Mouse (Mus musculus): ENCODE results near the gene Col28a1. TPM values are rescaled to one million over a fixed set of nuclear protein-coding genes. Genes with fewer than 3 reads are reported as not detected.

Gene Col28a1
- polyA plus RNA-seq, 1 experiment, result 0.52 TPM

GRCm38 (mm10) chr6:8152551-8153361 is 39.7 kb downstream of the Col28a1 start:
- no peak overlapping the region for H3K4me3 ChIP-seq (replicated peaks; ENCODE audit: insufficient read depth, low read depth, low read length)
- H3K27ac ChIP-seq (ENCODE audit: insufficient read depth, low read length), result no peak overlapping the region
- no peaks in the 10 kb centered on the region for H3K4me1 ChIP-seq (ENCODE audit: control insufficient read depth, insufficient read depth, low read length)
- TF ChIP-seq CTCF (IDR thresholded peaks at IDR 0.05; ENCODE audit: borderline replicate concordance, insufficient read depth, low read depth, low read length), result no peak
- TF ChIP-seq POLR2A (IDR thresholded peaks at IDR 0.05; ENCODE audit: borderline replicate concordance, insufficient read depth, low read length), result no peak
- DNase-seq, result no peak
- H3K27me3 ChIP-seq (ENCODE audit: control insufficient read depth, insufficient read depth, low read length), result no peaks in the 10 kb centered on the region
- 60% methylated on average over 10 of the region's 10 CpGs for WGBS

GRCm38 (mm10) chr6:8148916-8149315 is 43.5 kb downstream of the Col28a1 start:
- 77% methylated on average over 2 of the region's 2 CpGs for WGBS
- H3K27me3 ChIP-seq (ENCODE audit: control insufficient read depth, insufficient read depth, low read length), result no peaks in the 10 kb centered on the region
- no peak overlapping the region for H3K27ac ChIP-seq (ENCODE audit: insufficient read depth, low read length)
- H3K4me3 ChIP-seq (replicated peaks; ENCODE audit: insufficient read depth, low read depth, low read length), result no peak overlapping the region
- TF ChIP-seq POLR2A (IDR thresholded peaks at IDR 0.05; ENCODE audit: borderline replicate concordance, insufficient read depth, low read length), result no peak
- no peak for TF ChIP-seq CTCF (IDR thresholded peaks at IDR 0.05; ENCODE audit: borderline replicate concordance, insufficient read depth, low read depth, low read length)
- no peak for DNase-seq
- H3K4me1 ChIP-seq (ENCODE audit: control insufficient read depth, insufficient read depth, low read length), result no peaks in the 10 kb centered on the region

GRCm38 (mm10) chr6:8141881-8142280 is 50.5 kb downstream of the Col28a1 start:
- Histone ChIP-seq H3K4me1 (ENCODE audit: control insufficient read depth, insufficient read depth, low read length) (no peaks in the 10 kb centered on the region), H3K27me3 (ENCODE audit: control insufficient read depth, insufficient read depth, low read length) (no peaks in the 10 kb centered on the region), H3K4me3 (replicated peaks; ENCODE audit: insufficient read depth, low read depth, low read length) (no peak overlapping the region), H3K27ac (ENCODE audit: insufficient read depth, low read length) (no peak overlapping the region)
- 65% methylated on average over 1 of the region's 1 CpGs for WGBS
- no peak for DNase-seq
- TF ChIP-seq CTCF (IDR thresholded peaks at IDR 0.05; ENCODE audit: borderline replicate concordance, insufficient read depth, low read depth, low read length) (no peak), POLR2A (IDR thresholded peaks at IDR 0.05; ENCODE audit: borderline replicate concordance, insufficient read depth, low read length) (no peak)

DNA sequence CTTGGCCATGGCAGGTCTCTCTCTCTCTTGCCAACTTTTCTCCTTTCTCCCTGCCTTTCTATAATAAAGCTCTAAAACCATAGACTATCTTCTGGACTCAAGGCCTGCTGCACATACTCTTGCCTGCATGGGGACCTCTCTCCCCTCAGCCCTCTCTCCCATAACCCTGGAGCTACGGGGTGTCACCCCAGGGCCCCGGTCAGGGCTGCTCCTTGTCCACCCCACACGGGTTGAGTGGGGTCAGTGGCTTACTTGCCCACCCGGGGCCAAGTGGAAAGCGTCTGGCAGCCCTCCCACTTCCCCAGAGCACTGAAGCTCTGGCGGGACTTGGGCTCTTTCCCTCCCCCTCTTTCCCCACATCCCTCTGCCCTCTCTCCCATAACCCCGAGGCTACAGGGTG is 62.3 kb downstream of the Col28a1 start:
- TF ChIP-seq CTCF (IDR thresholded peaks at IDR 0.05; ENCODE audit: borderline replicate concordance, insufficient read depth, low read depth, low read length) (no peak), POLR2A (IDR thresholded peaks at IDR 0.05; ENCODE audit: borderline replicate concordance, insufficient read depth, low read length) (no peak)
- Histone ChIP-seq H3K27me3 (ENCODE audit: control insufficient read depth, insufficient read depth, low read length) (no peaks in the 10 kb centered on the region), H3K4me1 (ENCODE audit: control insufficient read depth, insufficient read depth, low read length) (no peaks in the 10 kb centered on the region), H3K27ac (ENCODE audit: insufficient read depth, low read length) (no peak overlapping the region), H3K4me3 (replicated peaks; ENCODE audit: insufficient read depth, low read depth, low read length) (no peak overlapping the region)
- DNase-seq, result no peak
- 50% methylated on average over 7 of the region's 7 CpGs for WGBS

DNA sequence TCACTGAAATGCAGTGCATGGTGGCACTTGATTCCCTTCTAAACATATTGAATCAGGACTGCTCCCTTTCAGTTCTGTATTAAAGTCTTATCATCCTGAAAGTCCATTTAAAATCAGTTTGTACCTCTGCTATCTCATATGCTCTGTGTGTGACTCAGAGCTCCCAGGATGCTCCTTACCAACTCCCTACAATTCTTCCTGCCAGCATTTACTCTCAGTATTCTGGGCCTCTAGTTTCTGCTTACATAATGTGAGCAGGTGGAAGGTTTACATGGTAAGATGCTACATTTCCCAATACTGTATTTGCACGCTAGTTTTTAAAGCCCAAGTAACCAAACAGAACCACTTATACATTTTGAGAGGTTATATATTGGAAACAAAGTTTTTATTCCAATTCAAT is 64.3 kb downstream of the Col28a1 start:
- DNase-seq, result no peak
- Histone ChIP-seq H3K4me1 (ENCODE audit: control insufficient read depth, insufficient read depth, low read length) (no peaks in the 10 kb centered on the region), H3K27ac (ENCODE audit: insufficient read depth, low read length) (no peak overlapping the region), H3K4me3 (replicated peaks; ENCODE audit: insufficient read depth, low read depth, low read length) (no peak overlapping the region), H3K27me3 (ENCODE audit: control insufficient read depth, insufficient read depth, low read length) (no peaks in the 10 kb centered on the region)
- TF ChIP-seq POLR2A (IDR thresholded peaks at IDR 0.05; ENCODE audit: borderline replicate concordance, insufficient read depth, low read length), result no peak
- WGBS, result 95% methylated on average over 1 of the region's 1 CpGs

DNA sequence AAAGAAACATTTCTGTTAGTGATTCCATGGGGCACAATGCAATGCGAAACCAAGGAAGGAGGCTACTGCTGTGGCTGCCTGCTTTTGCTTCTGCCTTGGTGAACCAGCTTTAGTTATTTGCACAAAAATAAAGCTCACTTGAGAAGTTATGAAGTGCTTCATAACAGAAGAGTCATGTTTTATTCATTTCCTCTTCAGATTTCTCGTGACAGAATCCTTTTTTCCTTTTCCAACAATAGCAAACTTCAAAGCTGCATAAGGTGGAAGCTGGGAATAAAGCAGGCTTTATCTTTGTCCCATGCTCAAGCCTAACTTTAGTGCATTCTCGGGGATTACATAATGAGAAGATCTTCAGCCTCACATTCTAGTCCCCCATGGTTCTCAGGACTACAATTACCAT is 65.9 kb downstream of the Col28a1 start:
- TF ChIP-seq CTCF (IDR thresholded peaks at IDR 0.05; ENCODE audit: borderline replicate concordance, insufficient read depth, low read depth, low read length) (no peak), POLR2A (IDR thresholded peaks at IDR 0.05; ENCODE audit: borderline replicate concordance, insufficient read depth, low read length) (no peak)
- 51% methylated on average over 3 of the region's 3 CpGs for WGBS
- H3K4me3 ChIP-seq (replicated peaks; ENCODE audit: insufficient read depth, low read depth, low read length), result no peak overlapping the region
- no peak overlapping the region for H3K27ac ChIP-seq (ENCODE audit: insufficient read depth, low read length)
- H3K4me1 ChIP-seq (ENCODE audit: control insufficient read depth, insufficient read depth, low read length), result no peaks in the 10 kb centered on the region
- H3K27me3 ChIP-seq (ENCODE audit: control insufficient read depth, insufficient read depth, low read length), result no peaks in the 10 kb centered on the region
- no peak for DNase-seq

GRCm38 (mm10) chr6:8119116-8119515 is 73.3 kb downstream of the Col28a1 start:
- 80% methylated on average over 2 of the region's 2 CpGs for WGBS
- DNase-seq, result no peak
- Histone ChIP-seq H3K4me3 (replicated peaks; ENCODE audit: insufficient read depth, low read depth, low read length) (no peak overlapping the region), H3K27ac (ENCODE audit: insufficient read depth, low read length) (no peak overlapping the region), H3K27me3 (ENCODE audit: control insufficient read depth, insufficient read depth, low read length) (no peaks in the 10 kb centered on the region), H3K4me1 (ENCODE audit: control insufficient read depth, insufficient read depth, low read length) (no peaks in the 10 kb centered on the region)
- no peak for TF ChIP-seq POLR2A (IDR thresholded peaks at IDR 0.05; ENCODE audit: borderline replicate concordance, insufficient read depth, low read length)
- no peak for TF ChIP-seq CTCF (IDR thresholded peaks at IDR 0.05; ENCODE audit: borderline replicate concordance, insufficient read depth, low read depth, low read length)

DNA sequence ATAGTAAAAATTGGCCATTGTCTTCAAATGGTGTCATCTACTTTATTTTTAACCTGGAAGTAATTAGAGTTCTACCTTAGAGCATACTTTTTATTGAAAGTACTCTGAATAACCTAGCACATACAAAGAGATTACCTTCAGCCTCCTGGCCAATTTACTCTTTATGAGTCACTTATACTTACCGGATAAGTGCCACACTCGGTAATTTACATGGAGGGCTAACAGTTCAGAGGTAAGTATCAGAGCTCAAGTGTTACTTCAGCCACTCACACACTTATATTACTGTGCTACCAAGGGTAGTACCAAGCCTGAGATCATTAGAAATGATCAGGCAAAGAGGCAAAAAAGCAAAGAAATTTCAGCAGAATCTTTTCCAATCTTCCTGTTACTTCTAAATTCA is 73.8 kb downstream of the Col28a1 start:
- TF ChIP-seq POLR2A (IDR thresholded peaks at IDR 0.05; ENCODE audit: borderline replicate concordance, insufficient read depth, low read length), result no peak
- no peak for TF ChIP-seq CTCF (IDR thresholded peaks at IDR 0.05; ENCODE audit: borderline replicate concordance, insufficient read depth, low read depth, low read length)
- 91% methylated on average over 2 of the region's 2 CpGs for WGBS
- Histone ChIP-seq H3K4me3 (replicated peaks; ENCODE audit: insufficient read depth, low read depth, low read length) (no peak overlapping the region), H3K4me1 (ENCODE audit: control insufficient read depth, insufficient read depth, low read length) (no peaks in the 10 kb centered on the region), H3K27ac (ENCODE audit: insufficient read depth, low read length) (no peak overlapping the region), H3K27me3 (ENCODE audit: control insufficient read depth, insufficient read depth, low read length) (no peaks in the 10 kb centered on the region)
- no peak for DNase-seq
